13 mouse cellular contexts compared by ENCODE assay signal in the genomic region with DNA sequence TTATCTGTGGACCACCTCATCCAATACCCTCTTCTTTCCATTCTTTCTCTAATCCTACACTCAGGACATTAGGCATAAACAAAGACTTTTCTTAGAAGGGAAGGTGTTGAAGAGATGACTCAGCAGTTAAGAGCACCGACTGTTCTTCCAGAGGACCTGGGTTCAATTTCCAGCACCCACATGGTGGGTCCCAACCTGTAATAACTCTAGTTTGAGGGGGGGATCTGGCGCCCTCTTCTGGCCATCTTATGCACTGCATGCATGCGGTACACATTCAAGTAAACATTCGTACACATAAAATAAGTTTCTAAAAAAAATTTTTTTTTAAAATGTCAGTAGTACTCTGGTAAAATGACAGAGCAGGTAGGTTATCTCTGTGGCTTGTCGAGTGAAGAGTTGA.
DNase-seq lines count a peak whose midpoint lies in the region; ATAC-seq and TF ChIP-seq lines count a peak whose summit lies in the region.
"Had no signal": no experiment of that assay in that cellular context is flagged by ENCODE, and none has a peak within 500 bp of the region (broad histone marks: within the 10 kb centered on the region; RNA-seq: fewer than 3 reads in every experiment).

No protein-coding gene starts in this region.

- peaks cover 12% of the 10 kb centered on the region for H3K4me1 ChIP-seq in hindbrain, embryonic 12.5 days
- H3K4me1 ChIP-seq in hindbrain, embryonic 10.5 days (replicated peaks), result peaks cover 41% of the 10 kb centered on the region
- H3K4me1 ChIP-seq in midbrain, embryonic 13.5 days (replicated peaks), result peaks cover 26% of the 10 kb centered on the region
- peaks cover 23% of the 10 kb centered on the region for H3K4me1 ChIP-seq in midbrain, embryonic 15.5 days
- peaks cover 0 to 17% of the 10 kb centered on the region in 2 experiments; a peak in 1 of 4 replicates for H3K4me1 ChIP-seq in ES-E14 (ENCODE audit: control insufficient read depth in 2 of 2, insufficient read depth in 2 of 2, low read length in 2 of 2, poor library complexity in 1 of 2)
- no peaks in the 10 kb centered on the region for H3K4me1 ChIP-seq in hindbrain, postnatal 0 days (ENCODE audit: insufficient read depth, low read length)
- H3K4me1 ChIP-seq: intestine, embryonic 15.5 days had no signal

- in situ Hi-C loops in ES-E14 (cut with MboI; ENCODE audit: low sequenced_read_pairs in 2 of 2, unreplicated experiment in 2 of 2), result no loop called here

- H3K9me3 ChIP-seq in hindbrain, embryonic 12.5 days (replicated peaks), result no peaks in the 10 kb centered on the region
- H3K9me3 ChIP-seq in hindbrain, embryonic 10.5 days, result no peaks in the 10 kb centered on the region
- no peaks in the 10 kb centered on the region for H3K9me3 ChIP-seq in midbrain, embryonic 13.5 days
- H3K9me3 ChIP-seq in midbrain, embryonic 15.5 days, result no peaks in the 10 kb centered on the region
- H3K9me3 ChIP-seq in ES-E14 (ENCODE audit: control insufficient read depth, insufficient read depth, low read depth, low read length), result no peaks in the 10 kb centered on the region
- no peaks in the 10 kb centered on the region for H3K9me3 ChIP-seq in hindbrain, postnatal 0 days (ENCODE audit: low read length)
- H3K9me3 ChIP-seq: forebrain, embryonic 12.5 days; heart, embryonic 10.5 days; intestine, embryonic 15.5 days had no signal

- H3K36me3 ChIP-seq in hindbrain, embryonic 12.5 days, result no peaks in the 10 kb centered on the region
- no peaks in the 10 kb centered on the region for H3K36me3 ChIP-seq in hindbrain, embryonic 10.5 days
- H3K36me3 ChIP-seq in midbrain, embryonic 13.5 days, result no peaks in the 10 kb centered on the region
- H3K36me3 ChIP-seq in midbrain, embryonic 15.5 days (replicated peaks), result no peaks in the 10 kb centered on the region
- no peaks in the 10 kb centered on the region for H3K36me3 ChIP-seq in ES-E14 (ENCODE audit: control insufficient read depth, insufficient read depth, low read length, poor library complexity, severe bottlenecking)
- H3K36me3 ChIP-seq in hindbrain, postnatal 0 days (ENCODE audit: insufficient read depth, low read length), result no peaks in the 10 kb centered on the region
- H3K36me3 ChIP-seq: forebrain, embryonic 12.5 days; heart, embryonic 10.5 days; intestine, embryonic 15.5 days had no signal

- H3K9ac ChIP-seq in hindbrain, embryonic 12.5 days, result no peak overlapping the region
- no peak overlapping the region for H3K9ac ChIP-seq in midbrain, embryonic 13.5 days (replicated peaks)
- H3K9ac ChIP-seq in midbrain, embryonic 15.5 days, result no peak overlapping the region
- no peak overlapping the region for H3K9ac ChIP-seq in ES-E14 (ENCODE audit: insufficient read depth, low read depth, low read length, poor library complexity, severe bottlenecking)
- no peak overlapping the region for H3K9ac ChIP-seq in hindbrain, postnatal 0 days (replicated peaks; ENCODE audit: low read length)
- H3K9ac ChIP-seq: forebrain, embryonic 12.5 days; intestine, embryonic 15.5 days had no signal

- H3K4me3 ChIP-seq in hindbrain, embryonic 12.5 days, result no peak overlapping the region
- no peak overlapping the region for H3K4me3 ChIP-seq in hindbrain, embryonic 10.5 days
- no peak overlapping the region for H3K4me3 ChIP-seq in midbrain, embryonic 13.5 days (replicated peaks)
- no peak overlapping the region for H3K4me3 ChIP-seq in midbrain, embryonic 15.5 days
- no peak overlapping the region for H3K4me3 ChIP-seq in ES-E14 (ENCODE audit: insufficient read depth in 1 of 2, low read depth in 1 of 2, low read length in 2 of 2, poor library complexity in 1 of 2, severe bottlenecking in 1 of 2)
- H3K4me3 ChIP-seq in hindbrain, postnatal 0 days (ENCODE audit: low read length), result no peak overlapping the region
- H3K4me3 ChIP-seq: forebrain, embryonic 12.5 days; heart, embryonic 10.5 days; intestine, embryonic 15.5 days had no signal

- no peak for DNase-seq in hindbrain, embryonic 10.5 days (ENCODE audit: low spot score)
- DNase-seq in ES-E14 (ENCODE audit: low read depth, low spot score), result no peak
- no peak for DNase-seq in hindbrain, postnatal 0 days (ENCODE audit: low spot score)
- no peak for DNase-seq in ovary, postnatal 14 days (ENCODE audit: low spot score)
- no peak for DNase-seq in spleen, adult 18-20 months
- DNase-seq: embryo, embryonic 11 days; lung, adult 18-20 months had no signal

- 81% methylated on average over 5 of the region's 5 CpGs for WGBS in hindbrain, embryonic 12.5 days
- 79% methylated on average over 5 of the region's 5 CpGs for WGBS in hindbrain, embryonic 10.5 days
- 78% methylated on average over 5 of the region's 5 CpGs for WGBS in midbrain, embryonic 13.5 days
- WGBS in midbrain, embryonic 15.5 days, result 81% methylated on average over 5 of the region's 5 CpGs
- WGBS in hindbrain, postnatal 0 days, result 81% methylated on average over 5 of the region's 5 CpGs

- H3K27me3 ChIP-seq in hindbrain, embryonic 12.5 days, result no peaks in the 10 kb centered on the region
- no peaks in the 10 kb centered on the region for H3K27me3 ChIP-seq in hindbrain, embryonic 10.5 days (ENCODE audit: insufficient read depth, poor library complexity, severe bottlenecking)
- no peaks in the 10 kb centered on the region for H3K27me3 ChIP-seq in midbrain, embryonic 13.5 days
- no peaks in the 10 kb centered on the region for H3K27me3 ChIP-seq in midbrain, embryonic 15.5 days (replicated peaks)
- no peaks in the 10 kb centered on the region for H3K27me3 ChIP-seq in hindbrain, postnatal 0 days (ENCODE audit: insufficient read depth, low read length)
- H3K27me3 ChIP-seq: forebrain, embryonic 12.5 days; intestine, embryonic 15.5 days had no signal

- no peak for ATAC-seq in hindbrain, embryonic 12.5 days (ENCODE audit: low FRiP score)
- no peak for ATAC-seq in midbrain, embryonic 13.5 days
- ATAC-seq in midbrain, embryonic 15.5 days (replicated peaks), result no peak
- ATAC-seq in hindbrain, postnatal 0 days, result no peak
- ATAC-seq: intestine, embryonic 15.5 days had no signal

- H3K27ac ChIP-seq in hindbrain, embryonic 12.5 days, result peak overlapping the region; percentile 68; the same call in 1 of the 2 replicates
- no peak overlapping the region for H3K27ac ChIP-seq in hindbrain, embryonic 10.5 days
- H3K27ac ChIP-seq in midbrain, embryonic 13.5 days, result 0 out of 2 replicates have a peak overlapping the region, but pooled peaks have one; percentile 30
- no peak overlapping the region for H3K27ac ChIP-seq in midbrain, embryonic 15.5 days
- no peak overlapping the region for H3K27ac ChIP-seq in ES-E14 (ENCODE audit: insufficient read depth, low read depth, low read length, poor library complexity, severe bottlenecking)
- H3K27ac ChIP-seq in hindbrain, postnatal 0 days, result no peak overlapping the region
- H3K27ac ChIP-seq: forebrain, embryonic 12.5 days; heart, embryonic 10.5 days; intestine, embryonic 15.5 days had no signal

- TF ChIP-seq CTCF in hindbrain, postnatal 0 days (IDR thresholded peaks at IDR 0.05; ENCODE audit: low read depth), result peak; percentile 58

- H3K4me2 ChIP-seq in hindbrain, embryonic 12.5 days (replicated peaks), result no peak overlapping the region
- no peak overlapping the region for H3K4me2 ChIP-seq in midbrain, embryonic 13.5 days (replicated peaks)
- no peak overlapping the region for H3K4me2 ChIP-seq in midbrain, embryonic 15.5 days
- H3K4me2 ChIP-seq in hindbrain, postnatal 0 days (ENCODE audit: low read depth, low read length), result no peak overlapping the region
- H3K4me2 ChIP-seq: forebrain, embryonic 12.5 days; intestine, embryonic 15.5 days had no signal

TF ChIP-seq in ES-E14, 5 proteins besides CTCF, POLR2A, EP300 and RAD21:
- TF ChIP-seq ZNF384 (IDR thresholded peaks at IDR 0.05; ENCODE audit: low read depth, low read length) (no peak), MAFK (IDR thresholded peaks at IDR 0.05; ENCODE audit: insufficient read depth, low read depth, low read length) (peak; percentile 81), CHD2 (IDR thresholded peaks at IDR 0.05; ENCODE audit: low read depth, low read length) (no peak), ZC3H11A (IDR thresholded peaks at IDR 0.05; ENCODE audit: borderline replicate concordance, low read depth, low read length) (peak; percentile 37; the same call in 1 of the 2 replicates), HCFC1 (IDR thresholded peaks at IDR 0.05; ENCODE audit: borderline replicate concordance, insufficient read depth, low read length) (no peak)
TF ChIP-seq in ES-E14: peak in this region for 2.

Comparison
In these comparisons a context has a peak if more than half of its experiments do, and no peak if none do; other contexts are left out.
1. H3K27ac ChIP-seq: peak in hindbrain, embryonic 12.5 days (single experiment) and midbrain, embryonic 13.5 days (single experiment); none in hindbrain, embryonic 10.5 days (single experiment), midbrain, embryonic 15.5 days (single experiment), ES-E14 (single experiment) and hindbrain, postnatal 0 days (single experiment).